Mouse (Mus musculus): ENCODE data around the gene Dusp6. TPM values are rescaled to one million over a fixed set of nuclear protein-coding genes. Genes with fewer than 3 reads are reported as not detected.

Gene Dusp6
- polyA plus RNA-seq, 1 experiment from 2014 or later = 40.7 TPM

GRCm38 (mm10) chr10:99274640-99275039 is 11.6 kb downstream of the Dusp6 start:
- H3K4me3 ChIP-seq (ENCODE audit: low read depth, low read length) = no peak overlapping the region
- no peak overlapping the region for H3K4me2 ChIP-seq (ENCODE audit: low read length)
- DNase-seq (ENCODE audit: low spot score) = no peak
- no peak overlapping the region for H3K9ac ChIP-seq (ENCODE audit: low read length)
- no peaks in the 10 kb centered on the region for H3K27me3 ChIP-seq (replicated peaks; ENCODE audit: control insufficient read depth, insufficient read depth, low read length)
- peaks cover 2% of the 10 kb centered on the region; the same call in 1 of the 2 replicates for H3K4me1 ChIP-seq (replicated peaks; ENCODE audit: control insufficient read depth, insufficient read depth, low read length)
- H3K9me3 ChIP-seq (ENCODE audit: control insufficient read depth, low read length) = no peaks in the 10 kb centered on the region
- H3K36me3 ChIP-seq (ENCODE audit: control insufficient read depth, insufficient read depth, low read length) = no peaks in the 10 kb centered on the region
- ATAC-seq (replicated peaks; ENCODE audit: low FRiP score, low TSS enrichment, low read depth) = no peak
- no peak overlapping the region for H3K27ac ChIP-seq (ENCODE audit: low read depth)
- WGBS = 87% methylated on average over 12 of the region's 12 CpGs

GRCm38 (mm10) chr10:99279067-99279880 is 16.2 kb downstream of the Dusp6 start:
- DNase-seq (ENCODE audit: low spot score) = no peak
- H3K27me3 ChIP-seq (replicated peaks; ENCODE audit: control insufficient read depth, insufficient read depth, low read length) = no peaks in the 10 kb centered on the region
- no peak overlapping the region for H3K4me3 ChIP-seq (ENCODE audit: low read depth, low read length)
- H3K27ac ChIP-seq (ENCODE audit: low read depth) = no peak overlapping the region
- no peak overlapping the region for H3K9ac ChIP-seq (ENCODE audit: low read length)
- H3K4me1 ChIP-seq (replicated peaks; ENCODE audit: control insufficient read depth, insufficient read depth, low read length) = no peaks in the 10 kb centered on the region
- WGBS = 45% methylated on average over 22 of the region's 22 CpGs
- H3K4me2 ChIP-seq (ENCODE audit: low read length) = no peak overlapping the region
- H3K9me3 ChIP-seq (ENCODE audit: control insufficient read depth, low read length) = no peaks in the 10 kb centered on the region
- H3K36me3 ChIP-seq (ENCODE audit: control insufficient read depth, insufficient read depth, low read length) = no peaks in the 10 kb centered on the region
- no peak for ATAC-seq (replicated peaks; ENCODE audit: low FRiP score, low TSS enrichment, low read depth)

GRCm38 (mm10) chr10:99283981-99284385 is 21.0 kb downstream of the Dusp6 start:
- no peaks in the 10 kb centered on the region for H3K36me3 ChIP-seq (ENCODE audit: control insufficient read depth, insufficient read depth, low read length)
- no peaks in the 10 kb centered on the region for H3K9me3 ChIP-seq (ENCODE audit: control insufficient read depth, low read length)
- no peak overlapping the region for H3K4me3 ChIP-seq (ENCODE audit: low read depth, low read length)
- H3K27ac ChIP-seq (ENCODE audit: low read depth) = peak overlapping the region; percentile 33; the same call in 1 of the 2 replicates
- no peak overlapping the region for H3K4me2 ChIP-seq (ENCODE audit: low read length)
- ATAC-seq (replicated peaks; ENCODE audit: low FRiP score, low TSS enrichment, low read depth) (peak; percentile 73; the same call in 1 of the 2 replicates), DNase-seq (ENCODE audit: low spot score) (no peak)
- no peaks in the 10 kb centered on the region for H3K27me3 ChIP-seq (replicated peaks; ENCODE audit: control insufficient read depth, insufficient read depth, low read length)
- H3K9ac ChIP-seq (ENCODE audit: low read length) = no peak overlapping the region
- peaks cover 7% of the 10 kb centered on the region; the same call in 1 of the 2 replicates for H3K4me1 ChIP-seq (replicated peaks; ENCODE audit: control insufficient read depth, insufficient read depth, low read length)
- WGBS = 85% methylated on average over 10 of the region's 10 CpGs

- Histone ChIP-seq H3K27ac (ENCODE audit: low read depth) (peak overlapping the region; percentile 33), H3K4me2 (ENCODE audit: low read length) (no peak overlapping the region), H3K4me3 (ENCODE audit: low read depth, low read length) (no peak overlapping the region), H3K9me3 (ENCODE audit: control insufficient read depth, low read length) (no peaks in the 10 kb centered on the region), H3K36me3 (ENCODE audit: control insufficient read depth, insufficient read depth, low read length) (no peaks in the 10 kb centered on the region), H3K4me1 (replicated peaks; ENCODE audit: control insufficient read depth, insufficient read depth, low read length) (peaks cover 7% of the 10 kb centered on the region; the same call in 1 of the 2 replicates), H3K27me3 (replicated peaks; ENCODE audit: control insufficient read depth, insufficient read depth, low read length) (no peaks in the 10 kb centered on the region), H3K9ac (ENCODE audit: low read length) (no peak overlapping the region)
- WGBS = 51% methylated on average over 9 of the region's 9 CpGs
- no peak for ATAC-seq (replicated peaks; ENCODE audit: low FRiP score, low TSS enrichment, low read depth)
- no peak for DNase-seq (ENCODE audit: low spot score)
Observed at GRCm38 (mm10) chr10:99284918-99285317, 21.9 kb downstream of the Dusp6 start.

- Histone ChIP-seq H3K27me3 (replicated peaks; ENCODE audit: control insufficient read depth, insufficient read depth, low read length) (no peaks in the 10 kb centered on the region), H3K36me3 (ENCODE audit: control insufficient read depth, insufficient read depth, low read length) (no peaks in the 10 kb centered on the region), H3K4me1 (replicated peaks; ENCODE audit: control insufficient read depth, insufficient read depth, low read length) (peaks cover 7% of the 10 kb centered on the region; the same call in 1 of the 2 replicates), H3K4me2 (ENCODE audit: low read length) (no peak overlapping the region), H3K9me3 (ENCODE audit: control insufficient read depth, low read length) (no peaks in the 10 kb centered on the region), H3K4me3 (ENCODE audit: low read depth, low read length) (no peak overlapping the region), H3K27ac (ENCODE audit: low read depth) (0 out of 2 replicates have a peak overlapping the region, but pooled peaks have one; percentile 3), H3K9ac (ENCODE audit: low read length) (no peak overlapping the region)
- DNase-seq (ENCODE audit: low spot score) = no peak
- WGBS = 30% methylated on average over 8 of the region's 8 CpGs
- no peak for ATAC-seq (replicated peaks; ENCODE audit: low FRiP score, low TSS enrichment, low read depth)
Observed at GRCm38 (mm10) chr10:99285759-99286158, 22.7 kb downstream of the Dusp6 start.

- H3K27me3 ChIP-seq (replicated peaks; ENCODE audit: control insufficient read depth, insufficient read depth, low read length) = no peaks in the 10 kb centered on the region
- no peaks in the 10 kb centered on the region for H3K9me3 ChIP-seq (ENCODE audit: control insufficient read depth, low read length)
- no peak overlapping the region for H3K27ac ChIP-seq (ENCODE audit: low read depth)
- DNase-seq (ENCODE audit: low spot score) (no peak), ATAC-seq (replicated peaks; ENCODE audit: low FRiP score, low TSS enrichment, low read depth) (no peak)
- H3K4me2 ChIP-seq (ENCODE audit: low read length) = no peak overlapping the region
- H3K4me3 ChIP-seq (ENCODE audit: low read depth, low read length) = no peak overlapping the region
- no peak overlapping the region for H3K9ac ChIP-seq (ENCODE audit: low read length)
- H3K4me1 ChIP-seq (replicated peaks; ENCODE audit: control insufficient read depth, insufficient read depth, low read length) = peaks cover 7% of the 10 kb centered on the region; the same call in 1 of the 2 replicates
- 62% methylated on average over 7 of the region's 7 CpGs for WGBS
- no peaks in the 10 kb centered on the region for H3K36me3 ChIP-seq (ENCODE audit: control insufficient read depth, insufficient read depth, low read length)
Observed at GRCm38 (mm10) chr10:99286213-99286612, 23.2 kb downstream of the Dusp6 start.

- ATAC-seq (replicated peaks; ENCODE audit: low FRiP score, low TSS enrichment, low read depth) (no peak), DNase-seq (ENCODE audit: low spot score) (no peak)
- Histone ChIP-seq H3K4me2 (ENCODE audit: low read length) (peak overlapping the region; percentile 41), H3K27me3 (replicated peaks; ENCODE audit: control insufficient read depth, insufficient read depth, low read length) (no peaks in the 10 kb centered on the region), H3K27ac (ENCODE audit: low read depth) (no peak overlapping the region), H3K4me3 (ENCODE audit: low read depth, low read length) (peak overlapping the region; percentile 4; the same call in 1 of the 2 replicates), H3K9ac (ENCODE audit: low read length) (no peak overlapping the region), H3K4me1 (replicated peaks; ENCODE audit: control insufficient read depth, insufficient read depth, low read length) (peaks cover 7% of the 10 kb centered on the region; the same call in 1 of the 2 replicates), H3K36me3 (ENCODE audit: control insufficient read depth, insufficient read depth, low read length) (no peaks in the 10 kb centered on the region), H3K9me3 (ENCODE audit: control insufficient read depth, low read length) (no peaks in the 10 kb centered on the region)
- WGBS = 10% methylated on average over 17 of the region's 17 CpGs
Observed at GRCm38 (mm10) chr10:99286787-99287186, 23.8 kb downstream of the Dusp6 start.

- no peak overlapping the region for H3K4me3 ChIP-seq (ENCODE audit: low read depth, low read length)
- no peaks in the 10 kb centered on the region for H3K36me3 ChIP-seq (ENCODE audit: control insufficient read depth, insufficient read depth, low read length)
- no peak overlapping the region for H3K27ac ChIP-seq (ENCODE audit: low read depth)
- DNase-seq (ENCODE audit: low spot score) (no peak), ATAC-seq (replicated peaks; ENCODE audit: low FRiP score, low TSS enrichment, low read depth) (no peak)
- 36% methylated on average over 6 of the region's 6 CpGs for WGBS
- H3K4me2 ChIP-seq (ENCODE audit: low read length) = peak overlapping the region; percentile 41
- no peaks in the 10 kb centered on the region for H3K9me3 ChIP-seq (ENCODE audit: control insufficient read depth, low read length)
- peaks cover 7% of the 10 kb centered on the region; the same call in 1 of the 2 replicates for H3K4me1 ChIP-seq (replicated peaks; ENCODE audit: control insufficient read depth, insufficient read depth, low read length)
- no peak overlapping the region for H3K9ac ChIP-seq (ENCODE audit: low read length)
- no peaks in the 10 kb centered on the region for H3K27me3 ChIP-seq (replicated peaks; ENCODE audit: control insufficient read depth, insufficient read depth, low read length)
Observed at GRCm38 (mm10) chr10:99287206-99287605, 24.2 kb downstream of the Dusp6 start.
